Mouse (Mus musculus) hindbrain, embryonic 12.5 days (tissue): Measurements from ENCODE around the gene Calcoco1. TPM values are rescaled to one million over a fixed set of nuclear protein-coding genes. Genes with fewer than 3 reads are reported as not detected.

Source experiments
- ATAC-seq: fragments of 200-750 bp; cut with Nextera tagmentation; 2 replicates; pipeline ENCODE4 v1.8.0; 2017; ENCODE audit warnings: moderate TSS enrichment; ENCODE audit not compliant: low FRiP score
- H3K27ac ChIP-seq: fragments of 300-500 bp; sonication (generic); 2 replicates; pipeline ENCODE4 v1.5.1; 2016; ENCODE audit warnings: mild to moderate bottlenecking
- H3K27me3 ChIP-seq: fragments of 300-500 bp; sonication (generic); 2 replicates; pipeline ENCODE4 v1.6.1; 2016; ENCODE audit warnings: mild to moderate bottlenecking
- H3K36me3 ChIP-seq: fragments of 300-500 bp; sonication (generic); 2 replicates; pipeline ENCODE4 v1.6.1; 2016; ENCODE audit warnings: mild to moderate bottlenecking
- H3K4me1 ChIP-seq: fragments of 300-500 bp; sonication (generic); 2 replicates; pipeline ENCODE4 v1.6.1; 2016
- H3K4me2 ChIP-seq: fragments of 300-500 bp; sonication (generic); replicated peaks from 2 replicates; pipeline ENCODE4 v1.6.1; 2016; ENCODE audit warnings: mild to moderate bottlenecking
- H3K4me3 ChIP-seq: fragments of 300-500 bp; sonication (generic); 2 replicates; pipeline ENCODE4 v1.5.1; 2016; ENCODE audit warnings: mild to moderate bottlenecking
- H3K9ac ChIP-seq: fragments of 300-500 bp; sonication (generic); 2 replicates; pipeline ENCODE4 v1.6.1; 2016; ENCODE audit warnings: mild to moderate bottlenecking, moderate library complexity
- H3K9me3 ChIP-seq: fragments of 300-500 bp; sonication (generic); replicated peaks from 2 replicates; pipeline ENCODE4 v1.6.1; 2016; ENCODE audit warnings: mild to moderate bottlenecking
- WGBS: fragments of 180-500 bp; shearing (Covaris S2); methylation state at CpG from one replicate; pipeline ENCODE4 v1.1.7; 2016; 5-methylcytosine and 5-hydroxymethylcytosine counted together
- polyA plus RNA-seq: library from polyadenylated mRNA; unstranded; fragments of >200 nt; fragmentation: Nextera tagmentation; extraction: Ambion mirVana; gene quantifications from 2 replicates; pipeline ENCODE4 v1.2.1, GENCODE M21; 2016

The Calcoco1 gene
- polyA plus RNA-seq, 1 experiment from 2014 or later, result 47.3 TPM

GRCm38 (mm10) chr15:102735031-102735430 lies 13.1 kb upstream of the Calcoco1 start:
- ATAC-seq, result no peak; the same call in 1 of the 2 replicates
- peaks cover 53% of the 10 kb centered on the region for H3K27me3 ChIP-seq

GRCm38 (mm10) chr15:102733759-102734531 lies 12.0 kb upstream of the Calcoco1 start:
- H3K27me3 ChIP-seq, result peaks cover 49% of the 10 kb centered on the region
- H3K9ac ChIP-seq, result no peak overlapping the region
- no peak overlapping the region for H3K4me2 ChIP-seq
- H3K36me3 ChIP-seq, result no peaks in the 10 kb centered on the region
- no peak overlapping the region for H3K27ac ChIP-seq
- no peak for ATAC-seq
- no peak overlapping the region for H3K4me3 ChIP-seq
- peaks cover 21% of the 10 kb centered on the region for H3K4me1 ChIP-seq
- no peaks in the 10 kb centered on the region for H3K9me3 ChIP-seq
- 84% methylated on average over 28 of the region's 28 CpGs for WGBS

More at GRCm38 (mm10) chr15:102735031-102735430, 13.1 kb upstream of the Calcoco1 start:
- Histone ChIP-seq H3K27ac (no peak overlapping the region), H3K9ac (no peak overlapping the region), H3K9me3 (no peaks in the 10 kb centered on the region), H3K4me2 (no peak overlapping the region), H3K36me3 (no peaks in the 10 kb centered on the region), H3K4me3 (no peak overlapping the region), H3K4me1 (peaks cover 21% of the 10 kb centered on the region)
- WGBS, result 25% methylated on average over 14 of the region's 14 CpGs

- no peak for ATAC-seq
- Histone ChIP-seq H3K27ac (no peak overlapping the region), H3K36me3 (no peaks in the 10 kb centered on the region), H3K4me1 (peaks cover 21% of the 10 kb centered on the region), H3K4me3 (no peak overlapping the region), H3K4me2 (no peak overlapping the region), H3K9me3 (no peaks in the 10 kb centered on the region), H3K9ac (no peak overlapping the region), H3K27me3 (peaks cover 48% of the 10 kb centered on the region)
- 88% methylated on average over 5 of the region's 5 CpGs for WGBS
Observed at GRCm38 (mm10) chr15:102733233-102733632, 11.3 kb upstream of the Calcoco1 start.

- ATAC-seq, result no peak
Observed at GRCm38 (mm10) chr15:102732406-102732805, 10.4 kb upstream of the Calcoco1 start.

DNA sequence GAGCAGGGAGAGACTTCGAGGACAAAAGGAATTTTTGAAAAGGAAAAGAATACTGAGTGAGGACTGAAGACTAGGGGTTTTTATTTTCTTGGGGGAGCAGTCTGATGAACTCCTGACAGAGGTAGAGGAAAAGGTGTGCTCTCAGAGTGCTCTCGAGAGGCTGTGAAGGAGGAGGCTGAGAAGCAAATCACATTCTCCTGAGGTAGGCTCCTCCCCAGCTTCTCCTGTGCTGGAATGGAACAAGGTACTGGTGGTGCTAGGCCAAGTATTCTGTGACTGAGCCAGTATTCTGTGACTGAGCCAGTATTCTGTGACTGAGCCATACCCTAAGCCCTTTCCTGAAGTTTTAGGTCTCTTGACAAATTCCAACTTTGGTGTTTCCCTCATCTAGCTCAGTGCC lies 6.0 kb upstream of the Calcoco1 start:
- ATAC-seq, result no peak
- Histone ChIP-seq H3K36me3 (no peaks in the 10 kb centered on the region), H3K4me1 (no peaks in the 10 kb centered on the region), H3K9me3 (no peaks in the 10 kb centered on the region), H3K4me2 (no peak overlapping the region), H3K27me3 (peaks cover 12% of the 10 kb centered on the region; the same call in 1 of the 2 replicates), H3K4me3 (no peak overlapping the region), H3K9ac (no peak overlapping the region), H3K27ac (no peak overlapping the region)
- 79% methylated on average over 2 of the region's 2 CpGs for WGBS

More at GRCm38 (mm10) chr15:102732406-102732805, 10.4 kb upstream of the Calcoco1 start:
- Histone ChIP-seq H3K27me3 (peaks cover 45% of the 10 kb centered on the region), H3K4me1 (peaks cover 20% of the 10 kb centered on the region), H3K9me3 (no peaks in the 10 kb centered on the region), H3K9ac (no peak overlapping the region), H3K27ac (no peak overlapping the region), H3K36me3 (no peaks in the 10 kb centered on the region), H3K4me3 (no peak overlapping the region), H3K4me2 (no peak overlapping the region)
- 88% methylated on average over 6 of the region's 6 CpGs for WGBS

DNA sequence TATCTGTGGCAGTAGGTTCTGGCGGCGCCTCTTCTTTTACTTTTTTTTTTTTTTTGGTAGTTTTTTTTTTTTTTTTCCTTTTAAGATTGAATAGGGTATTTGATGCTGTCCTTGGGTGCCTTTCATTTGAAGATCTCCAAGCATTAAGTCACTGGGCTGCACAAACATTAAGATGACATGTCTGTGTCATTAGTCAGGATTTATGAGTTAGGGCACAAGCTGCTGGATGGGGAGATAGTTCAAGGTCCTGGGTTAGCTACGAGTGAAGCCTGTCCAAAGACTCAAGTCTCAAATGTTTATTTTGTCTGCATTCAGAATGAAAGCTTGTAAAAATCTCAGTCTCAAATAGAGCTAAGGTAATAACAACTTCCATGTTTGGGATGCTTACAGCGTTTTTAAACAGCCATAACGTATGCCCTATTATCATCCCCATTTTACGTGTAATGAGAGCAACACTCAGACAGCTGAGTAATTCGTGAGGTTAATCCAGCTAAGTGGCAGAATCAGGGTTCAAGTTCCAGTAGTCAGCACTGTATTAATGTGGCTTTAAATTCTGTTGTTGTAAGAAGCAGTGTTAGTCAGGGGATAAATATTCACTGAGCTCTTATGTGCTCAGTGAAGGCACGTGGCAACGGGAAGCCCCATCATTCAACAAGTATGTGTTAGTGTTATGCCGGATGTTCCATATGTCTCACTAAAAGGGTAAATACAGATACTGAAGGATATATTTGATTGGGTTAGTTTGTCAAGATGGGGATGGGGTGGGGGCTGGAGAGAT lies 1.6 kb upstream of the Calcoco1 start:
- Histone ChIP-seq H3K4me1 (peaks cover 11% of the 10 kb centered on the region), H3K27me3 (no peaks in the 10 kb centered on the region), H3K4me3 (no peak overlapping the region), H3K9ac (no peak overlapping the region), H3K27ac (no peak overlapping the region), H3K36me3 (peaks cover 6% of the 10 kb centered on the region; the same call in 1 of the 2 replicates), H3K4me2 (no peak overlapping the region), H3K9me3 (no peaks in the 10 kb centered on the region)
- 89% methylated on average over 10 of the region's 10 CpGs for WGBS
- no peak for ATAC-seq

DNA sequence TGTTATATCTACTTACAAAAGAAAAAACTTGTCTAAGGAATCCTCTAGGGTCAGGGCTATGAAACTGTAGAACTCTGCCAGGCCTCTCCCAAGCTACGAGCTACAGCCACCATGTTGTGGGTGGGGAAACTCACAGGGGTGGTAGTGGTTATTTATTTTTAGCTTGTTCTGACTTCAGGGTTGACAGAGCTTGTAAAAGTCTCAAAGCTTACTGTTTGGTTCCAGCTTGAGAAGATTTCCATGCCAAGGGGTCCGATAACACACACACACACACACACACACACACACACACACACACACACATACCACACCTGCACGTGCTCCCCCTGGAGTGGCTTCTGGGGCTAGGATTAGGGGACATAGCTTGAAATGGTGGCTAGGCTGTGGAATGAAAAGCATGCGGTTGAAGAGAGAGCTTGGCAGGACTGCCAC lies 538 bp upstream of the Calcoco1 start:
- Histone ChIP-seq H3K4me3 (peak overlapping the region; percentile 70; the same call in 1 of the 2 replicates), H3K9ac (no peak overlapping the region), H3K36me3 (peaks cover 16% of the 10 kb centered on the region), H3K9me3 (no peaks in the 10 kb centered on the region), H3K27me3 (no peaks in the 10 kb centered on the region), H3K4me1 (peaks cover 11% of the 10 kb centered on the region), H3K4me2 (peak overlapping the region; percentile 71), H3K27ac (no peak overlapping the region)
- WGBS, result 58% methylated on average over 4 of the region's 4 CpGs
- peak; percentile 63 for ATAC-seq

DNA sequence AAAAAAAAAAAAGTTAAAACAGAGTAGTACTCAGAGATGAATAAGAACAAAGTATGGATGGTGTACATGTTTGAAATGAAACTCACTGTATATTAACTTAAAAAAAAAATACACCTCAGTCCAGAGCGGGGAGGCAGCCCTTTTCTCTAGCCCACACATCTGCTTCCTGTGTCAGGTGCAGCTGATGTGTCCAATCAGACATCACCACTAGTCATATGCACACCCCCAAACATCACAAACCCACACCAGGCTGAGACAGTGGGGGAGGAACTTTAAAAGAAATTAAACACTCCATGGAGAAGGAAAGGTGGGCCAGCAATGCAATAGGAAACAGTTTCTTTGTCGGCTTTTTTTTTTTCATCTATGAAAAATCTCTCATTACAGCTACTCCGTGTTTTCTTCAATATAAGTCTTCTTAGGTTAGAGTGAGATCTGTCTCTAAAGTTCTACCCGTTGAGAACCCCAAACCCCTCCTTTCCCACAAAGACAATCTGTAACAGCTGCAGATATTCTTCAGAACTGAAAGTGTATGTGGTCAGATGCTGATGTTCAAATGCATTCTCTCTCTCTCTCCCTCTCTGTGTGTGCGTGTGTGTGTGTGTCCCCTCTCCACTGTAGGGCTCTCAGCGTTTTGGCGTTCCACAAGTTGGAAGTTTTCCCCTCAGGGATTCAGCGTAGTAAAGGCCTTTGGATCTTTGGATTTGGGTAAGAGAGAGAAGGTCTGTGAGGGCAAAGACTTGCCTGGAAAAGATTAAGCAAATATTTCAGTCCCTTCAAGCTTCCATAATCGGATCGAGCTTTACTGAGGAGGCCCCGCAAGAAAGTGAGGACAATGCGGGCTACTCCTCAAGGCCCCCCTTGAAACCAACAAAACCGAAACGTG lies 721 bp downstream of the Calcoco1 start:
- H3K4me3 ChIP-seq, result peak overlapping the region; percentile 70
- H3K27ac ChIP-seq, result peak overlapping the region; percentile 25; the same call in 1 of the 2 replicates
- peak; percentile 11; the same call in 1 of the 2 replicates for ATAC-seq
- peaks cover 23% of the 10 kb centered on the region for H3K36me3 ChIP-seq
- H3K4me1 ChIP-seq, result peaks cover 11% of the 10 kb centered on the region
- peak overlapping the region; percentile 71 for H3K4me2 ChIP-seq
- peak overlapping the region; percentile 77 for H3K9ac ChIP-seq
- no peaks in the 10 kb centered on the region for H3K27me3 ChIP-seq
- 20% methylated on average over 14 of the region's 14 CpGs for WGBS
- no peaks in the 10 kb centered on the region for H3K9me3 ChIP-seq

DNA sequence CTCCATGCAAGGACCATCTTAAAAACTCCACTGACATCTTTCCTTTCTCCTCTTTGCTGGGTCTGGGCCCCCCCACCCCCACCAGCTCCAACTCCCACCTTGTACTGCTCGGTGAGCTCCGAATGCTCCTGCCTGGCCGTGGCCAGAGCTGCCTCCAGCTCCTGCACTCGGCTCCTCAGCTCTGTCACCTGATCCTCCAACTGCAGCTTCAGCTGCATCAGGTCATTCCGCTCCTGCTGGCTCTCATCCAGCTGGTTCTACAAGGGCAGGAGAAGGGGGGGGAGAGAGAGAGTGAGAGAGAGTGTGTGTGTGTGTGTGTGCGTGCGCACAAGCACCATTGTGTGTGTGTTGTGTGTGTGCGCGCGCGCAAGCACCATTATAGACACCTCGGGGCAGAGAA lies 5.8 kb downstream of the Calcoco1 start:
- H3K9ac ChIP-seq, result no peak overlapping the region
- H3K36me3 ChIP-seq, result peaks cover 70% of the 10 kb centered on the region
- H3K27ac ChIP-seq, result no peak overlapping the region

GRCm38 (mm10) chr15:102707736-102708269 lies 14.2 kb downstream of the Calcoco1 start:
- Histone ChIP-seq H3K36me3 (peaks cover 65% of the 10 kb centered on the region), H3K27ac (peak overlapping the region; percentile 67), H3K9ac (no peak overlapping the region), H3K27me3 (no peaks in the 10 kb centered on the region), H3K4me2 (no peak overlapping the region), H3K4me1 (peaks cover 23% of the 10 kb centered on the region), H3K4me3 (no peak overlapping the region), H3K9me3 (no peaks in the 10 kb centered on the region)
- ATAC-seq, result peak; percentile 58
- 44% methylated on average over 6 of the region's 6 CpGs for WGBS

More for the DNA sequence above, 5.8 kb downstream of the Calcoco1 start:
- Histone ChIP-seq H3K27me3 (no peaks in the 10 kb centered on the region), H3K4me2 (no peak overlapping the region), H3K4me1 (peaks cover 3% of the 10 kb centered on the region), H3K9me3 (no peaks in the 10 kb centered on the region), H3K4me3 (no peak overlapping the region)
- 71% methylated on average over 12 of the region's 12 CpGs for WGBS
- ATAC-seq, result no peak

DNA sequence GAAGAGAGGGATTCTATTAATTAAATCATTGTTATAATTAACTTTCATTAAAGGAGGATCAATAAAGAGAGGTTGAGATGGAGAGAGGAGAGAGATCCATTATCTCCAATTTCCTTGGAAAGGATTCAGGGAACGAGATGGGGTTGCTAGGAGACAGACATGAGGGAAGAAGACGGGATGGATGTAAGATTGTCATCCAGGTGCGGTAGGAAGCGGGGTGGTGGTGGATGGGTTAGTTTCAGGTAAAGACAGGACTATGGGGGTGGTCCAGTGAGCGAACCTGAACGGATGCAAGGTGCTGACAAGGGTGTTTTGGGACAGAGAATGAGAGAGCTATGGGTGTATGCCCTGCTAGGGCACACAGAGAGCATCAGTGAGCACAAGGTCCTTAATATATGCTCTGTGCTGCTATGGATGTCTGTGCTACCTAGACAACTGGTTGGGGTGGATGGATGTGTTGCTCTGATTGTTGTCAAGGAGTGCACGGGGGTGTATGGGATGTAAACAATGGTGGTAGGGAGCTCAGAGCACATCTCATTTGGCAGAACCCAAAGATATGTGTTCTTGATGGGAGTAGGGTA lies 16.0 kb downstream of the Calcoco1 start:
- no peak overlapping the region for H3K4me3 ChIP-seq
- peak overlapping the region; percentile 48 for H3K27ac ChIP-seq
- no peak overlapping the region; the same call in 1 of the 2 replicates for H3K9ac ChIP-seq
- no peak overlapping the region for H3K4me2 ChIP-seq
- H3K27me3 ChIP-seq, result no peaks in the 10 kb centered on the region; the same call in 1 of the 2 replicates
- no peaks in the 10 kb centered on the region for H3K9me3 ChIP-seq
- ATAC-seq, result 0 out of 2 replicates have a peak, but pooled peaks have one; percentile 39
- peaks cover 23% of the 10 kb centered on the region for H3K4me1 ChIP-seq
- H3K36me3 ChIP-seq, result peaks cover 50% of the 10 kb centered on the region
- WGBS, result 71% methylated on average over 7 of the region's 7 CpGs
